ENCODE assay signal across 12 mouse cellular contexts in the genomic region with DNA sequence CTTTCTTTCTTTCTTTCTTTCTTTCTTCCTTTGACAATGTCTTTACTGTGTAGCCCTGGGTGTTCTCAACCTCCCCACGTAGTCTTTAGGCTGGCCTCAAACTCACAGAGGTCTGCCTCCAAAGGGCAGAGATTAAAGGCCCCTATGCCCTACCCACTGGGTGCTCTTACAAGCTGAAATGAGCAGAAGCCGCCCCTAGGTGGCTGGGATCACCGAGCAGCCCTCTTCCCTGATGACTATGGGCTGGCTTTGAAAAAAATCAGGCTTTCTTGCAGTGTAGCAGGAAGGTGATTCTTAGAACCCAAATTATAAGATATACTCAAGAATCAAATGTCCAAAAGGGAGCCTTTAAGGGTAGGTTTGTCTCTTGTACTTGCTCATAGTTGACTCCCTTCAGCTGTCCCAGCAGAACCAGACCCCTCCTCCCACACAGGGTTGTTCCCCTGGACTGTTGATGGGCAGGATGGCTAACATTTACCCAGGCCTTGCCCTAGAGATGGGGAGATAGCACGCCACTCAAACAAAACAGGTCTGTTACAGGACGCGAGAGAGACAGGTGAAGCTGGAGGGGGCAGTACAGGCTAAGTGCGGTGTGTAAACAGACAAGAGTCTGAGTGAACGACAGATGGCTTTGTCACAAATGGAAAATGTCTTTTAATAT. TPM values are rescaled to one million over a fixed set of nuclear protein-coding genes. Genes with fewer than 3 reads are reported as not detected.
A peak's percentile ranks its signal among the peaks of the same experiment; 100 is the strongest.
DNase-seq lines count a peak whose midpoint lies in the region; ATAC-seq and TF ChIP-seq lines count a peak whose summit lies in the region.
"Had no signal": no experiment of that assay in that cellular context is flagged by ENCODE, and none has a peak within 500 bp of the region (broad histone marks: within the 10 kb centered on the region; RNA-seq: fewer than 3 reads in every experiment).

No protein-coding gene starts in this region.

- no peaks in the 10 kb centered on the region for H3K36me3 ChIP-seq in kidney, postnatal 0 days (ENCODE audit: insufficient read depth, low read length)
- H3K36me3 ChIP-seq in kidney, embryonic 15.5 days: no peaks in the 10 kb centered on the region

- TF ChIP-seq CTCF in kidney, postnatal 0 days (IDR thresholded peaks at IDR 0.05; ENCODE audit: low read depth): peak; percentile 42; the same call in 1 of the 2 replicates

- H3K4me3 ChIP-seq in kidney, postnatal 0 days (replicated peaks; ENCODE audit: low read depth, low read length): no peak overlapping the region
- no peak overlapping the region for H3K4me3 ChIP-seq in kidney, embryonic 15.5 days (replicated peaks)

- no peak overlapping the region for H3K27ac ChIP-seq in kidney, postnatal 0 days
- H3K27ac ChIP-seq in kidney, embryonic 15.5 days: no peak overlapping the region

- no peaks in the 10 kb centered on the region for H3K9me3 ChIP-seq in kidney, postnatal 0 days (replicated peaks; ENCODE audit: low read length)
- H3K9me3 ChIP-seq in kidney, embryonic 15.5 days (replicated peaks): no peaks in the 10 kb centered on the region

- H3K4me1 ChIP-seq in kidney, postnatal 0 days (replicated peaks; ENCODE audit: insufficient read depth, low read length): no peaks in the 10 kb centered on the region
- peaks cover 13% of the 10 kb centered on the region for H3K4me1 ChIP-seq in kidney, embryonic 15.5 days

- WGBS in kidney, postnatal 0 days: 60% methylated on average over 8 of the region's 8 CpGs
- WGBS in kidney, embryonic 15.5 days: 63% methylated on average over 8 of the region's 8 CpGs

- ATAC-seq in kidney, postnatal 0 days (replicated peaks; ENCODE audit: low FRiP score, low read depth): 0 out of 2 replicates have a peak, but pooled peaks have one; percentile 15
- ATAC-seq in kidney, embryonic 15.5 days (replicated peaks; ENCODE audit: low FRiP score): no peak
- ATAC-seq: forebrain, embryonic 14.5 days had no signal

- peak; percentile 24 for DNase-seq in kidney, postnatal 0 days (ENCODE audit: low spot score)
- DNase-seq in CD4-positive helper T cell, adult 2 months (ENCODE audit: low read depth, low spot score): peak; percentile 60
- DNase-seq in adipocyte (ENCODE audit: low spot score): peak; percentile 40
- DNase-seq in naive thymus-derived CD4-positive, alpha-beta T cell, adult 2 months (ENCODE audit: low read depth): peak; percentile 74
- no peak for DNase-seq in right cerebral cortex, postnatal 4 days
- DNase-seq in frontal cortex, postnatal 10 days (ENCODE audit: low spot score in 2 of 2): no peak
- DNase-seq in gastrocnemius, adult 8-10 months (ENCODE audit: low spot score in 2 of 2): no peak
- DNase-seq: heart, postnatal 36 days; lung, postnatal 4 days had no signal

- H3K9ac ChIP-seq in kidney, postnatal 0 days (ENCODE audit: low read depth, low read length): no peak overlapping the region
- no peak overlapping the region for H3K9ac ChIP-seq in kidney, embryonic 15.5 days

- no peaks in the 10 kb centered on the region for H3K27me3 ChIP-seq in kidney, postnatal 0 days (ENCODE audit: insufficient read depth, low read length)
- H3K27me3 ChIP-seq in kidney, embryonic 15.5 days: no peaks in the 10 kb centered on the region

- H3K4me2 ChIP-seq in kidney, postnatal 0 days (ENCODE audit: low read length): no peak overlapping the region
- no peak overlapping the region for H3K4me2 ChIP-seq in kidney, embryonic 15.5 days

RNA-seq across cellular contexts. Expression of a gene that starts 7.8 kb away (rescaled TPM):
- 15.6 and 18.8 TPM in 2 replicates for polyA plus RNA-seq in kidney, postnatal 0 days (2015; fragmentation: Nextera tagmentation; extraction: Ambion mirVana)
- 15.1 and 15.9 TPM in 2 replicates for polyA plus RNA-seq in kidney, embryonic 15.5 days (2015; fragmentation: Nextera tagmentation; extraction: Ambion mirVana)
- 1 to 10 TPM; 2.3 to 5.8 (median 2.9) TPM for total RNA-seq in gastrocnemius, adult 8-10 months (2022)

RNA-seq across cellular contexts. Expression of a gene that starts 21.8 kb away (rescaled TPM):
- 3.9 and 5.4 TPM in 2 replicates for polyA plus RNA-seq in kidney, postnatal 0 days (2015; fragmentation: Nextera tagmentation; extraction: Ambion mirVana)
- 8.3 and 8.5 TPM in 2 replicates for polyA plus RNA-seq in kidney, embryonic 15.5 days (2015; fragmentation: Nextera tagmentation; extraction: Ambion mirVana)
- under 1 TPM in 1 of 4 experiments, not detected in 3; 0.63 TPM for total RNA-seq in gastrocnemius, adult 8-10 months (2022)

RNA-seq across cellular contexts. Expression of a gene that starts 29.5 kb away (rescaled TPM):
- polyA plus RNA-seq in kidney, postnatal 0 days (2015; fragmentation: Nextera tagmentation; extraction: Ambion mirVana): 40.9 and 43.6 TPM in 2 replicates
- 23.2 and 27.4 TPM in 2 replicates for polyA plus RNA-seq in kidney, embryonic 15.5 days (2015; fragmentation: Nextera tagmentation; extraction: Ambion mirVana)
- total RNA-seq in gastrocnemius, adult 8-10 months (2022): 10 to 100 TPM; 13.1 to 19.4 (median 17.3) TPM

RNA-seq across cellular contexts. Expression of a gene that starts 44.9 kb away (rescaled TPM):
- polyA plus RNA-seq in kidney, postnatal 0 days (2015; fragmentation: Nextera tagmentation; extraction: Ambion mirVana): 12.8 and 14.4 TPM in 2 replicates
- 15.7 and 17.9 TPM in 2 replicates for polyA plus RNA-seq in kidney, embryonic 15.5 days (2015; fragmentation: Nextera tagmentation; extraction: Ambion mirVana)
- total RNA-seq in gastrocnemius, adult 8-10 months (2022): 10 to 100 TPM; 55.7 to 65.2 (median 62.1) TPM

RNA-seq across cellular contexts. Expression of a gene that starts 47.0 kb away (rescaled TPM):
- polyA plus RNA-seq in kidney, postnatal 0 days (2015; fragmentation: Nextera tagmentation; extraction: Ambion mirVana): not detected in 2 replicates
- polyA plus RNA-seq in kidney, embryonic 15.5 days (2015; fragmentation: Nextera tagmentation; extraction: Ambion mirVana): not detected in 2 replicates
- not detected for total RNA-seq in gastrocnemius, adult 8-10 months (2022)
- total RNA-seq: heart, postnatal 36 days; left cerebral cortex, adult 8-10 months had no signal
- polyA plus RNA-seq: forebrain, embryonic 14.5 days had no signal

Comparison
In these comparisons a context has a peak if more than half of its experiments do, and no peak if none do; other contexts are left out.
1. DNase-seq: peak in kidney, postnatal 0 days (single experiment), CD4-positive helper T cell, adult 2 months (single experiment), adipocyte (single experiment) and naive thymus-derived CD4-positive, alpha-beta T cell, adult 2 months (single experiment); none in right cerebral cortex, postnatal 4 days (single experiment), frontal cortex, postnatal 10 days (0 of 2) and gastrocnemius, adult 8-10 months (0 of 2).